Mouse (Mus musculus) forelimb bud, embryonic 11.5 days (tissue): ENCODE measurements around the gene Olfr554.
"Not testable (repeated sequence)": the region's sequence is repeated elsewhere in the genome, so short reads cannot be mapped to it uniquely, and the experiment has no call there.

Experiments
- DNase-seq: peaks from one replicate; pipeline ENCODE4 v3.0.0-alpha.2; 2012; ENCODE audit warnings: low read depth, low spot score

Olfr554 gene

DNA sequence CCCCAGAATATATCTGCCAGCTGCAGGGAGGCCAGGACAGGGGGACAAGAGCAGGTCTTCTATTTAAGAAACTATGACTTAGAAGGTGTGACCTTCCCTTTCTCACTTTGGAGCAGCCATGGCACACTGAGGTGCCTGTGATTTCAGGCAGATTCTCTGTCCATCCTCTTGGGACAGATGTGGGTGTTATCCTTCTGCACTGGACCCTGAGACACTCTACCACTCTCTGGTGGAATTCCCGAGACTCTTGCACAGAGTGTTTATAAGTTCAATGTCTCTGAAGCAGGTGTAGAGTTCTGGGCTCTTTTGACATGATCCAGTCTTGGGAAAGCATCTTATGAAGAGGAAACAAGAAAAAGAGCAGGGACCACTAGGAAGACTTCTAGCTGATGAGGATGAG is at the start of gene Olfr554:
TSS of gene Olfr554 (plus strand) at position 301 of the 400 bp plus-strand sequence.
- no peak for DNase-seq

DNA sequence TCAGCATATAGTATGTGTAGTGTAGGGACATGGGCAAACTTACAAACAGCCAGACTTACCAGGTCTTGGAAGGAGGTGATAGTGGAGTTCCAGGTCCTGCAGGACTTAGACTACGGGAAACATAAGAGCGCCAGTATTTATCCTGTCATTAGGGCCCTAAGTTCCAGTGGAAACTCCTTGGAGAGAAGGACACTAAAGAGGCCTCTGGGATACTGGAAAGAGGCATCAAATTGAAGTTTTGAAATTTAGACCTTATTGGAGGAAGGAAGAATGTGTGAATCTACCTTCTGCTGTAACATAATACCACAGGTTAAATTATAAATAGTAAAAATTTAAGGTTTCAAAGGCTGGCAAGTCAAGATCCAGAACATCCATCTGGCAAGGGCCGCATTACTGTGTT is 46.4 kb upstream of the Olfr554 start, which contains the start of gene Olfr551:
TSS of gene Olfr551 (minus strand) at position 101 of the 400 bp plus-strand sequence.
- DNase-seq: no peak

DNA sequence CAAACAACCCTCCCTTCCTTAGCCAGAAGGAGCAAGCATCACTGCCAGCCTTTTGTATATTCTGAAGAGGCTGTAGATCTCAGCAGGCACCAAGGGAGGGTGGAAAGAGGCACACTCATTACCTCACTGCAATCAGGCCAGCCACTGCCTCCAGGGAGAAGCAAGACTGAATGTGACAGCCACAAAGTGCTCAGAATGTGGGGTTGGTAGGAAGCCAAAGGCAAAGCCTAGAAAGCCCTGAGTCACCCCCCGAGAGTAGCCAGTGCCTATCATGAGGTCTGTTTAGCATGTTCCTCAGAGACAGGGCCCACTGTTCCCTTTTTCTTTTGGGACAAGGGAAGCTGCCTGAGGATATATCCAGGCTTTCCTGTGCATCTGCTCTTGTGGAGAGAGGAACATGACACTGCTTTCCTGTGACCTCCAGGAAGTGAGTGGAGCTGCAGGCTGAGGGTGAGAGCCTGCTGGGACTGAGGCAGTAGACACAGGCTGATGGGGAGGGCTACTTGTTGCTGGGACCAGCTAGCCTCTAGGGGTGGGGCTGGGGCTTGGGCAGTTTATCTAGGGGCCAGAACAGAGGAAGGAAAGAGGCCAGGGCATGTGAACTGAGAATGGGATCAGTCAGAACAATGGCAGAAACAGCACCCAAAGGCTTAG is 40.7 kb upstream of the Olfr554 start, which contains the start of gene Olfr552:
TSS of gene Olfr552 (plus strand) at position 393 of the 654 bp plus-strand sequence.
- no peak for DNase-seq

- DNase-seq: no peak
Observed at GRCm38 (mm10) chr7:102618118-102618517, 20.1 kb upstream of the Olfr554 start, which contains the start of gene Olfr553. Gene Olfr553, minus strand, starts transcription at chr7:102618218.

DNA sequence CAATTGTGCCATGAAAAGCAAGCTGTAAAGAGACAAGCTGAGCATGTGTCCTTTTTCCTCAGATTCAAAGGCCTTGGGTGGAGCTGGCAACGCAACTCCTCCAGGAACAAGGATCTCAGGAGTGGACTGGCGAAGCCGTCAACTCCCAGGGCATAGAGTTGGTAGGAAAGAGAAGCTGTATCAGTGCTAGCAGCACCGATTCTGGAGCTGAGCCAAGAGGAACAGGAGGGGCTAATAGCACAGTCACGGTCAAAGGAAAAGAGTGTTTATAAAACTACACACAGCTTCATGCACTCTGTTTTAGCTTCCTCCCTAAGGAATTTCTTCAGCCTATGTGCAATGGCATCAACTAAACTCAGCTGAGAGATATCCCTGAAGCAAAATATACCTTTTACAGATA is 18.6 kb upstream of the Olfr554 start:
- DNase-seq: no peak

DNA sequence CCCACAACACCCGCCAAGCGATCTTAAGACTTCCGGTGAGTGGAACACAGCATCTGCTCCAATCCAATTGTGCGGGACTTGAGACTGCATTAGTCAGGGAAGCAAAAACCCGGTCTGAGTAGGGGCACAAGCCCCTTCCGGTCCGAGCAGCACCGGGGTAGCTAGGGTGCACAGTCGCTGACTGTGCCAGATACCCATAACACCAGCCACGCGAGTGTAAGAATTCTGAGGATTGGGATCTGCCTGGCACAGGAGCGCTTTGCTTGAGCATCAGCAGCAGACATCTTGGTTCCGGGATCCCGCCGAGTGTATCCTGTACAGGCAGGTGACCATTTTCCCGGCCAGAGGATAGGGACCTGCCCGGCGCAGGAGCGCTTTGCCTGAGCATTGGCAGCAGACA is 17.9 kb upstream of the Olfr554 start:
- DNase-seq: not testable (repeated sequence)

- DNase-seq: peak; percentile 3
Observed at GRCm38 (mm10) chr7:102636665-102637064, 1.6 kb upstream of the Olfr554 start.

- DNase-seq: not testable (repeated sequence)
Observed at GRCm38 (mm10) chr7:102644945-102645344, 6.7 kb downstream of the Olfr554 start.

DNA sequence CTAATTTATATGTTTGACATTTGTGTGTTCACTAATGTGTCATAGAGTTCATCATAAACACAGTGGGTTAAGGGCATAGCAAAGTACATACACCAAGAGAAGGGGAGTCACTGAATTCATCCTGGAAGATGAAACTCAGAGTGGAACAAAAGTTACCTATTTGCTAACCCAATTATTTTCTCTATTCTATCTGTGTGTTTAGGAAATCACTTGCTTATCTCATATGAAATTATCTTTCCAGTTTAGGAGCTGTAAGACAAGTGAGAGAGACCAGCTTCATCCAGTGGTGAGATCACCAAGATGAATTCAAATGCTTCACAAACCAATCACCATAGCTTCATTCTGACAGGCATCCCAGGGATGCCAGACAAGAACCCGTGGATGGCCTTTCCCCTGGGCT is 20.3 kb downstream of the Olfr554 start, which contains the start of gene Olfr555:
TSS of gene Olfr555 (plus strand) at position 301 of the 400 bp plus-strand sequence.
- no peak for DNase-seq

- DNase-seq: no peak
Observed at GRCm38 (mm10) chr7:102664599-102664998, 26.4 kb downstream of the Olfr554 start, which contains the start of gene Olfr556. Gene Olfr556, plus strand, starts transcription at chr7:102664899.

DNA sequence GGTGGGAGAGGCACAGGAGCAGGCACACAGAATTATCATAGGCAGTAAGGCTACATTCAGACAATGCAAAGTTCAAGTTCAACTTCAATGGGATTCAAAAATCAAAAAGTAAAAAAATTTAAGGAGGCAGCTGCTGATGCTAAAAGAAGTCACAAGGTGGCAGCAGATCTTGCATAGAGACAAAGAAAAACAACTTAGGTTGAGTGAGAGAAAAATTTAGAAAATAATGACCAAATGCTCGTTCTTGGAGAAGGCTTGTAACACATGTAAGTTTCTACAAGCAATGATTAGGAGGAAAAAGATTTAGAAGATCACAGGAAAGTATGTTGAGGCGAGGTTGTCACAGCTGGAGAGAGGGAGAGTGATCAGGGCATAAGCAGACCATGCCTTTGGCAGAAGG is 27.1 kb downstream of the Olfr554 start:
- peak; percentile 11 for DNase-seq

GRCm38 (mm10) chr7:102676225-102676624 is 38.0 kb downstream of the Olfr554 start:
- DNase-seq: no peak

- no peak for DNase-seq
Observed at GRCm38 (mm10) chr7:102681916-102682315, 43.7 kb downstream of the Olfr554 start.

GRCm38 (mm10) chr7:102686944-102687501 is 48.8 kb downstream of the Olfr554 start, which contains the start of gene Trim68:
Gene Trim68, minus strand, starts transcription at chr7:102687327.
- DNase-seq: peak; percentile 87
